Mouse (Mus musculus) forebrain, embryonic 12.5 days (tissue): ENCODE measurements around the gene Fam107b. TPM values are rescaled to one million over a fixed set of nuclear protein-coding genes. Genes with fewer than 3 reads are reported as not detected.

Source experiments
- ATAC-seq: fragments of 200-750 bp; cut with Nextera tagmentation; 2 replicates; pipeline ENCODE4 v1.8.0; 2017; ENCODE audit warnings: moderate TSS enrichment; ENCODE audit not compliant: low FRiP score
- H3K27ac ChIP-seq: fragments of 300-500 bp; sonication (generic); 2 replicates; pipeline ENCODE4 v1.5.1; 2016; ENCODE audit warnings: mild to moderate bottlenecking
- H3K27me3 ChIP-seq: fragments of 300-500 bp; sonication (generic); 2 replicates; pipeline ENCODE4 v1.6.1; 2016; ENCODE audit warnings: mild to moderate bottlenecking
- H3K36me3 ChIP-seq: fragments of 300-500 bp; sonication (generic); replicated peaks from 2 replicates; pipeline ENCODE4 v1.6.1; 2016; ENCODE audit warnings: mild to moderate bottlenecking
- H3K4me1 ChIP-seq: fragments of 300-500 bp; sonication (generic); 2 replicates; pipeline ENCODE4 v1.6.1; 2016
- H3K4me2 ChIP-seq: fragments of 300-500 bp; sonication (generic); 2 replicates; pipeline ENCODE4 v1.6.1; 2016; ENCODE audit warnings: mild to moderate bottlenecking, moderate library complexity
- H3K4me3 ChIP-seq: fragments of 300-500 bp; sonication (generic); replicated peaks from 2 replicates; pipeline ENCODE4 v1.5.1; 2016; ENCODE audit warnings: mild to moderate bottlenecking
- H3K9ac ChIP-seq: fragments of 300-500 bp; sonication (generic); 2 replicates; pipeline ENCODE4 v1.6.1; 2016; ENCODE audit warnings: mild to moderate bottlenecking
- H3K9me3 ChIP-seq: fragments of 300-500 bp; sonication (generic); 2 replicates; pipeline ENCODE4 v1.6.1; 2016
- WGBS: fragments of 180-500 bp; shearing (Covaris S2); methylation state at CpG from one replicate; pipeline ENCODE4 v1.1.7; 2016; 5-methylcytosine and 5-hydroxymethylcytosine counted together
- polyA plus RNA-seq: library from polyadenylated mRNA; unstranded; fragments of >200 nt; fragmentation: Nextera tagmentation; extraction: Ambion mirVana; gene quantifications from 2 replicates; pipeline ENCODE4 v1.2.1, GENCODE M21; 2016

Gene Fam107b
- polyA plus RNA-seq, 1 experiment from 2014 or later, result 44.2 TPM

- Histone ChIP-seq H3K36me3 (no peaks in the 10 kb centered on the region), H3K9ac (no peak overlapping the region), H3K27ac (no peak overlapping the region), H3K27me3 (no peaks in the 10 kb centered on the region), H3K4me1 (peaks cover 44% of the 10 kb centered on the region), H3K4me2 (no peak overlapping the region), H3K4me3 (no peak overlapping the region), H3K9me3 (no peaks in the 10 kb centered on the region)
- no peak for ATAC-seq
- 89% methylated on average over 3 of the region's 3 CpGs for WGBS
These were observed 170.0 kb downstream of the Fam107b start for GRCm38 (mm10) chr2:3740256-3740655.

GRCm38 (mm10) chr2:3740670-3741069 is 170.4 kb downstream of the Fam107b start:
- no peak overlapping the region for H3K4me2 ChIP-seq
- H3K9ac ChIP-seq, result no peak overlapping the region
- no peaks in the 10 kb centered on the region for H3K9me3 ChIP-seq
- H3K27ac ChIP-seq, result no peak overlapping the region
- ATAC-seq, result no peak
- no peak overlapping the region for H3K4me3 ChIP-seq
- no peaks in the 10 kb centered on the region for H3K27me3 ChIP-seq
- H3K36me3 ChIP-seq, result no peaks in the 10 kb centered on the region
- peaks cover 44% of the 10 kb centered on the region for H3K4me1 ChIP-seq
- 91% methylated on average over 4 of the region's 4 CpGs for WGBS

DNA sequence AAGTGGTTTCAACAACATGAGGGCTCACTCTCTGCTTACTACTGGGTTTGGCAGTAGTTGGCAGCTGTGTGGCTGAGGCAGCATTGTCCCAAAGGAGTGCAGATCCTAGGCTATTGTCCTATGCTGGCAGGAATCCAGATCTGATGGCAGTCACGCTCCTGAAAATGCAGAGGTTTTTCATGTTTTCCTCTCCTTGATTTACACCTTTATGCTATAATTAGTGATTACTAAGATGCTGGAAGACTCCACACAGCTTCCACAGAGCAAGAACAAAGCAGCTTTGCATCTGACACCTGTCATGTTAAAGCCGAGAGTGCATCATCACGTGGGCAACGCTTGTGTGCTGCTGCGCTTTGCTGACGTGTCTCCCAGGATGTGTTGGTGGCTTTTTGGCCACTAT is 172.2 kb downstream of the Fam107b start:
- H3K4me1 ChIP-seq, result peaks cover 41% of the 10 kb centered on the region
- ATAC-seq, result no peak; the same call in 1 of the 2 replicates
- 51% methylated on average over 6 of the region's 6 CpGs for WGBS

GRCm38 (mm10) chr2:3745041-3745440 is 174.8 kb downstream of the Fam107b start:
- no peak overlapping the region for H3K4me2 ChIP-seq
- no peaks in the 10 kb centered on the region for H3K36me3 ChIP-seq
- no peak overlapping the region for H3K9ac ChIP-seq
- H3K4me3 ChIP-seq, result no peak overlapping the region
- no peak overlapping the region for H3K27ac ChIP-seq
- H3K4me1 ChIP-seq, result peaks cover 26% of the 10 kb centered on the region
- no peaks in the 10 kb centered on the region for H3K9me3 ChIP-seq
- WGBS, result 76% methylated on average over 3 of the region's 3 CpGs
- no peaks in the 10 kb centered on the region for H3K27me3 ChIP-seq
- ATAC-seq, result no peak

More for the DNA sequence above, 172.2 kb downstream of the Fam107b start:
- H3K4me2 ChIP-seq, result no peak overlapping the region
- no peak overlapping the region for H3K4me3 ChIP-seq
- no peaks in the 10 kb centered on the region for H3K27me3 ChIP-seq
- H3K9ac ChIP-seq, result no peak overlapping the region
- no peaks in the 10 kb centered on the region for H3K36me3 ChIP-seq
- peak overlapping the region; percentile 59; the same call in 1 of the 2 replicates for H3K27ac ChIP-seq
- no peaks in the 10 kb centered on the region for H3K9me3 ChIP-seq

DNA sequence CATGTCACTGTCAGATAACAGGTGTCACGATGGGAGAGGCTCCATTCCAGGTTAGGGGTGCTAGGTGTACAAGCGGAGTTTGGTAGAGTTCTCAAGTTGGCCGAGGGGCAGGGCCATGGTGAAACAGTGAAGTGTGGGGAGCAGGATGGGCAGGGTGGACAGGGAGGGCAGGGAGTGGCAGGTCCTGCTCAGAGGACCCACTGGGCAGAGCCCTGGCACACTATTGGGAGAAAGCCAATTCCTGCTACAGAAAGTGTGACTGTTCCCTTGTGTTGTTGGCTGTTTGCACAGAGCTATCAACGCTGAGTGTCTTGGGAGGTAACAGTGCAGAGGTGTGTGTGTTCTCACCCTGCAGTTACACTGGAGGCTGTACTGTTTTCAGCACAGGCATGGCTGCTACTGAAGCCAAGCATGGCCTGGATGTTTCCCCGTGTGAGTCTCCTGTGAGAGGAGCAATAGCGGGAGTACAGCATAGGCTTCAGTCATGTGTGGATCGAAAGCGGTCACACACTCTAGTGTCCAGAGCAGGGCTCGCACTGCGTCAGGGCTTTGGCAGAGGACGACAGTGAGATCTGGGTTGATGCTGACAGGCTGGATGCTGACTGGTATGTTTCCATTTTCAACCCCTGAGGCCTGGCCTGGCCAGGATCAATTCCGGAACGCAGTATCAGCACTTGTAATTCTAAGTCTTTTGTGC is 175.8 kb downstream of the Fam107b start:
- ATAC-seq, result no peak
- no peak overlapping the region for H3K4me2 ChIP-seq
- no peak overlapping the region for H3K27ac ChIP-seq
- 91% methylated on average over 13 of the region's 13 CpGs for WGBS
- no peaks in the 10 kb centered on the region for H3K36me3 ChIP-seq
- no peak overlapping the region for H3K4me3 ChIP-seq
- H3K27me3 ChIP-seq, result no peaks in the 10 kb centered on the region
- H3K9me3 ChIP-seq, result no peaks in the 10 kb centered on the region
- peaks cover 19% of the 10 kb centered on the region for H3K4me1 ChIP-seq
- no peak overlapping the region for H3K9ac ChIP-seq

DNA sequence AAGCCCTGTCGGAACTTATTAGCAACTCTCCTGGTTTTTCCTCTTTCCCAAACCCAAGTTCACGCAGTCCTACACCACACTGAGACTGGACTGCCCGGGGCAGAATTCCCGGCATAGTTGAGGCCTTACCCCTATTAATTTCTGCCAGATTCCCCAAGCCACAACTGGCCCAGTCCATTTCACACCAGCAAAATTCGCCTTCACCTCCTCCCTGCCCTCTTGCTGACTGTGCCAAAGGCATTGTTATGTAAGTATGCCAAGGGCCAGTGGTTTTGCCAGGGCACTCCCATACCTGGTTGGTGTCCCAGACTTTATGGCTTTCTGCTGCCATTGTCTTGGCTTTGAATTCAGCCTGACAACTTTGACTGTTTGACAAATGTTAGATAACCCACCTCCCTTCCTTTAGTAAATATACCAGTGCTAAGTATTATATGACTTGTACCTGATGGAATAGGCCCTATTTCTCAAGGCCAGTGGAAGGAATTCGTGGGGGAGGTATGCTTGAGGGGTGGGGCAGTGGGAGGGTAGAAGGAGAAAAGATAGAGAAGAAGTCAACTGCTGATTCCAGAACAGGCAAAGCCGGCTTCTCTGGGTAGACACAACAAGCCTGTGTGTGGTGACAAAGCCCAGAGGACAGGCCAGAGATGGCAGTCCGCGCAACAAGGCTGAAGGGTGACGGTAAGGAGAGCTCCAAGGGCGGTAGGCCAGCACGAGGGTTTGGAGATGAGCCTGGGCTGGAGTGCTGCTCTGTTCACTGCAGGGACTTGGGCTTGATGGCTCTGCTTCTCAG is 178.6 kb downstream of the Fam107b start:
- Histone ChIP-seq H3K27ac (0 out of 2 replicates have a peak overlapping the region, but pooled peaks have one; percentile 25), H3K4me2 (no peak overlapping the region), H3K4me1 (peaks cover 20% of the 10 kb centered on the region), H3K9me3 (no peaks in the 10 kb centered on the region), H3K9ac (no peak overlapping the region), H3K27me3 (no peaks in the 10 kb centered on the region), H3K36me3 (no peaks in the 10 kb centered on the region), H3K4me3 (no peak overlapping the region)
- 77% methylated on average over 12 of the region's 12 CpGs for WGBS
- ATAC-seq, result no peak

DNA sequence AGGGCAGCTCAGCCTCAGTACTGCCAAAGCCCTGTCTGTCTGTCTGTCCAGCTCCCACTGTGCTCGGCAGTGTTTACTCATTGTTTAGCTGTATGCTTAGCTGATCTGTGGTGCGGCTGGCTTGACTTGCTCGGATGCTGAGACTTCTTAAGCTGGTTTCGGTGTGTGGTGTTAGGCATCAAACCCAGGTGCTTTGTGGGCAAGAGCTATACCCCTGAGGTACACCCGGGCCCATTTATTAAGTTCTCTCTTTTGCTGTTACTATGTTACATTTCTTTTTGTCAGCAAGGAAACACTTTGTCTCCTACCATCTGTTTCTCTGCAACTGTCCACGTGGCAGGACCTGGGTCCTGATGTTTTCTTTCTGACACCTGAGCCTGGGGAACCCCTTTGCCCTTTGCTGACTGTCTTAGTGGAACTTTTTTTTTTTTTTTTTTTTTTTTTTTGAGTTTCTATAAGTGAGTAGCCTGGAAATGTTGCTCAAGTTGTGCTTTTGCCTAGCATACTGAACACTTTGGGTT is 179.3 kb downstream of the Fam107b start:
- no peaks in the 10 kb centered on the region for H3K27me3 ChIP-seq
- H3K9me3 ChIP-seq, result no peaks in the 10 kb centered on the region
- H3K36me3 ChIP-seq, result no peaks in the 10 kb centered on the region
- H3K4me1 ChIP-seq, result peaks cover 25% of the 10 kb centered on the region
- H3K27ac ChIP-seq, result no peak overlapping the region
- 72% methylated on average over 6 of the region's 6 CpGs for WGBS
- H3K9ac ChIP-seq, result no peak overlapping the region
- H3K4me3 ChIP-seq, result no peak overlapping the region
- ATAC-seq, result no peak
- H3K4me2 ChIP-seq, result no peak overlapping the region

DNA sequence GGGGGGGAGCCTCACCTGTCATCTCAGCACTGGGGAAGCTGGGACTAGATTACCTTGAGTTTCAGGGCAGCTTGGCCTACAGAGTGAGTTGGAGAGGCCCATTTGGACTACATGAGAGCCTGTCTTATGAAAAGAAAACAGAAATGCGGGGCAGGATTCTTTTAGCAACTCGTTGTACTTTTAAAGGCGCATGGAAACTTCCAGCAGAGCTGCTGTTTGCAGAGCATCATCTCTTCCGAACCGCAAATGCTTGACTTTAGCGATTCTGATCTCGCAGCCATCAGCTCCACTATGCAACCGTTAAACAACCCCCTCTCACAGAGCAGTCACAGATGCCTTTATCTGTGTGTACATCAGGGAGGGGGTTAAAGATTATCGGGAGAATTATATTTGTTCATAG is 179.8 kb downstream of the Fam107b start:
- Histone ChIP-seq H3K9ac (no peak overlapping the region), H3K9me3 (no peaks in the 10 kb centered on the region), H3K27me3 (no peaks in the 10 kb centered on the region), H3K27ac (no peak overlapping the region), H3K4me1 (peaks cover 29% of the 10 kb centered on the region), H3K4me2 (no peak overlapping the region), H3K4me3 (no peak overlapping the region), H3K36me3 (no peaks in the 10 kb centered on the region)
- WGBS, result 91% methylated on average over 9 of the region's 9 CpGs
- no peak for ATAC-seq

DNA sequence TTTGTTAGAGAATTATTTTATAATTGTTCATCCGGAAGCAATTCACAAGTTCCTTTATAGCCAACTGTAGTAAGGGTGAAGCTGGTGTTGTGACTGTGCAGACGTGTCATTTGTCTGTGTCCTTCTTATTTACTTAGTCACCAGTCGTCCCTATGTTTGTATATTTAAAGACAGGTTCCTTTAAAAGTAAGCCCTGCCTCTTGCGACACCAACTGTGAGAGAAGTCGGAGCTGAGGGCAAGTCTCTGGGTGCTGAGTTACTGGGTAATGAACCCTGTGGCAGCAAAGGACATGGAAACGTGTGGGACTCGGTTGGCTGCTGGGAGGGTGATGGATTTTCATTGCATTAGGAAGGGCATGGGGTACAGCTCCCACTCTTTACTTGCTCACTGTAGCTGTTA is 182.1 kb downstream of the Fam107b start:
- Histone ChIP-seq H3K4me2 (no peak overlapping the region), H3K4me3 (no peak overlapping the region), H3K4me1 (peaks cover 37% of the 10 kb centered on the region), H3K9ac (no peak overlapping the region), H3K27ac (no peak overlapping the region), H3K9me3 (no peaks in the 10 kb centered on the region), H3K27me3 (no peaks in the 10 kb centered on the region), H3K36me3 (no peaks in the 10 kb centered on the region)
- WGBS, result 79% methylated on average over 7 of the region's 7 CpGs
- ATAC-seq, result no peak

- no peak overlapping the region for H3K9ac ChIP-seq
- 89% methylated on average over 5 of the region's 5 CpGs for WGBS
- no peak overlapping the region for H3K4me2 ChIP-seq
- no peaks in the 10 kb centered on the region for H3K36me3 ChIP-seq
- no peak for ATAC-seq
- no peak overlapping the region for H3K4me3 ChIP-seq
- no peak overlapping the region for H3K27ac ChIP-seq
- H3K4me1 ChIP-seq, result peaks cover 37% of the 10 kb centered on the region
- no peaks in the 10 kb centered on the region for H3K9me3 ChIP-seq
- no peaks in the 10 kb centered on the region for H3K27me3 ChIP-seq
These were observed 182.6 kb downstream of the Fam107b start for GRCm38 (mm10) chr2:3752893-3753292.

DNA sequence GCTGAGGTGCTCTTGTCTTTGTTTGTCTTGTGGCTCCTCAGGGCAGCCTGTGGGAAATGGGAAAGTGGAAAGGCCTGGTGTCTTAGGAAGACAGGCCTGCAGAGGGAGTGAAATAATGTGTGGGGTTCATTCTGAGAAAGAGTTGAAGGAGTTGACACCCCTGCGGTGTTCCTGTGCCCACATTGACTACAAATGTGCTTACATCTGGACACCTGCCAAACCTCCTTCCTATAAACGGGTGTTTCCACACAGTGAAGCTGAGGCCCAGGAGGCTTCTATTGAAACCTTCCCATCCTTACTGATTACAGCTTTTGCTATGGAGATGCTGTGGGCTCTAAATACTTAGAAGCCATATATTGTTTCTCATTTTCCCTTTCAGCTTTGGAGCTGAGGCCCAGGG is 183.5 kb downstream of the Fam107b start:
- ATAC-seq, result no peak; the same call in 1 of the 2 replicates
- Histone ChIP-seq H3K27me3 (no peaks in the 10 kb centered on the region), H3K9ac (no peak overlapping the region), H3K27ac (peak overlapping the region; percentile 26), H3K36me3 (no peaks in the 10 kb centered on the region), H3K4me1 (peaks cover 37% of the 10 kb centered on the region), H3K4me2 (no peak overlapping the region), H3K9me3 (no peaks in the 10 kb centered on the region), H3K4me3 (no peak overlapping the region)
- WGBS, result 18% methylated on average over 2 of the region's 2 CpGs

DNA sequence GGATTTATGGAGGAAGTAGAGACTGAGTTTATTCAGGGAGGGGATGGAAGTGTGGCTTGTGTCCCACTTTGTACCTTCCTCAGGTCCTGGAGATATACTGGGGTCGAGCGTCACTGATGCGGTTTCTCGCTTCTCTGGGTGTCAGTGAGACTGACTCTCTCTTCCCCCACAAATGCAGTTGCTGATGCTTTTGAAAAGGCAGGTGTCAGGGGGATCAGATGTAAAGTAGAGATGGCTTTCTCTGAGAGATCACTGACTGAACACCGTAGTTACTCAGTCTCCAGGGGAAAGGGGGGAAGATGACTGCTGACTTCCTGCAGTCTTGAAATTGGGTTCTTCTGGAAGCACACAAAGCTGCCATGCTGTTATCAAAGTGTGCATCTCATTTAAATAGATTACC is 185.6 kb downstream of the Fam107b start:
- no peak overlapping the region for H3K9ac ChIP-seq
- H3K36me3 ChIP-seq, result no peaks in the 10 kb centered on the region
- H3K27ac ChIP-seq, result no peak overlapping the region
- no peaks in the 10 kb centered on the region for H3K27me3 ChIP-seq
- H3K4me2 ChIP-seq, result no peak overlapping the region
- no peaks in the 10 kb centered on the region for H3K9me3 ChIP-seq
- H3K4me3 ChIP-seq, result no peak overlapping the region
- peaks cover 36% of the 10 kb centered on the region for H3K4me1 ChIP-seq
- WGBS, result 91% methylated on average over 5 of the region's 5 CpGs
- no peak for ATAC-seq
